Mouse (Mus musculus) embryonic facial prominence, embryonic 11.5 days (tissue): Measurements from ENCODE around the gene Cxcl14. TPM values are rescaled to one million over a fixed set of nuclear protein-coding genes. Genes with fewer than 3 reads are reported as not detected.

ENCODE experiments used
- ATAC-seq: fragments of 200-750 bp; cut with Nextera tagmentation; replicated peaks from 2 replicates; pipeline ENCODE4 v1.8.0; 2017; ENCODE audit warnings: low read depth; ENCODE audit not compliant: insufficient number of reproducible peaks, low FRiP score, low TSS enrichment
- DNase-seq: peaks from one replicate; pipeline ENCODE4 v3.0.0-alpha.2; 2015; ENCODE audit warnings: low spot score
- H3K27ac ChIP-seq: fragments of 300-500 bp; sonication (generic); replicated peaks from 2 replicates; pipeline ENCODE4 v1.5.1; 2014; ENCODE audit warnings: mild to moderate bottlenecking, low read depth, low read length, control low read depth
- H3K27me3 ChIP-seq: fragments of 300-500 bp; sonication (generic); 2 replicates; pipeline ENCODE4 v1.6.1; 2014; ENCODE audit warnings: mild to moderate bottlenecking, low read length, moderate library complexity, mixed read lengths; ENCODE audit not compliant: control insufficient read depth, insufficient read depth
- H3K36me3 ChIP-seq: fragments of 300-500 bp; sonication (generic); replicated peaks from 2 replicates; pipeline ENCODE4 v1.6.1; 2014; ENCODE audit warnings: low read depth, mild to moderate bottlenecking, low read length, moderate library complexity, mixed read lengths; ENCODE audit not compliant: control insufficient read depth, insufficient read depth
- H3K4me1 ChIP-seq: fragments of 300-500 bp; sonication (generic); 2 replicates; pipeline ENCODE4 v1.6.1; 2014; ENCODE audit warnings: low read length, mixed read lengths; ENCODE audit not compliant: control insufficient read depth, insufficient read depth
- H3K4me2 ChIP-seq: fragments of 300-500 bp; sonication (generic); 2 replicates; pipeline ENCODE4 v1.6.1; 2014; ENCODE audit warnings: low read depth, mild to moderate bottlenecking, control low read depth, low read length, moderate library complexity
- H3K4me3 ChIP-seq: fragments of 300-500 bp; sonication (generic); 2 replicates; pipeline ENCODE4 v1.5.1; 2014; ENCODE audit warnings: low read depth, low read length, control low read depth
- H3K9ac ChIP-seq: fragments of 300-500 bp; sonication (generic); replicated peaks from 2 replicates; pipeline ENCODE4 v1.6.1; 2014; ENCODE audit warnings: mild to moderate bottlenecking, control low read depth, low read length
- H3K9me3 ChIP-seq: fragments of 300-500 bp; sonication (generic); replicated peaks from 2 replicates; pipeline ENCODE4 v1.6.1; 2016; ENCODE audit warnings: mild to moderate bottlenecking, low read length, inconsistent platforms, mixed read lengths; ENCODE audit not compliant: control insufficient read depth
- WGBS: fragments of 180-500 bp; shearing (Covaris S2); extraction: QIAGEN DNeasy Blood & Tissue Kit; methylation state at CpG from one replicate; pipeline ENCODE4 v1.1.7; 2014; 5-methylcytosine and 5-hydroxymethylcytosine counted together
- polyA plus RNA-seq: library from polyadenylated mRNA; unstranded; fragments of >200 nt; fragmentation: Nextera tagmentation; extraction: Ambion mirVana; gene quantifications from 2 replicates; pipeline ENCODE4 v1.2.1, GENCODE M21; 2014

The Cxcl14 gene
- polyA plus RNA-seq, 1 experiment from 2014 or later, result 104 TPM

DNA sequence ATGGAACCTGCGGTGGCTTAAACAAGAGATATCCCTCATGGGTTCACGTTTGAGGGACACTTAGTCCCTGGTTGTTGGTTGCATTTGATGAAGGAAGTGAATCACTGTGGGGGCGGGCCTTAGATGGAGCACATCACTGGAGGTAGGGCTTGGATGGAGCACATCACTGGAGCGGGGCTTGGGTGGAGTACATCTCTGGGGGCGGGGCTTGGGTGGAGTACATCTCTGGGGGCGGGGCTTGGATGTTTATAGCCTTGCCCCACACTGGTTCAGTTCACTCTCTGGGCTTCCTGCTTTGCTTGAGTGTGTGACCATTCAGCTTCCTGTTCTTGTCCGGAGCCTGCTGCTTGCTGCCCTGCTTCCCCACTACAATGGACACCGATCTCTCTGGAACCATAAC lies 37.9 kb upstream of the Cxcl14 start:
- WGBS, result 87% methylated on average over 8 of the region's 8 CpGs
- no peaks in the 10 kb centered on the region for H3K9me3 ChIP-seq
- H3K27ac ChIP-seq, result no peak overlapping the region
- ATAC-seq, result no peak
- H3K4me2 ChIP-seq, result no peak overlapping the region
- H3K4me3 ChIP-seq, result no peak overlapping the region
- H3K36me3 ChIP-seq, result no peaks in the 10 kb centered on the region
- 0 out of 2 replicates have a peak, but pooled peaks cover 3% of the 10 kb centered on the region for H3K4me1 ChIP-seq
- no peak for DNase-seq
- no peak overlapping the region for H3K9ac ChIP-seq
- no peaks in the 10 kb centered on the region; the same call in 1 of the 2 replicates for H3K27me3 ChIP-seq

DNA sequence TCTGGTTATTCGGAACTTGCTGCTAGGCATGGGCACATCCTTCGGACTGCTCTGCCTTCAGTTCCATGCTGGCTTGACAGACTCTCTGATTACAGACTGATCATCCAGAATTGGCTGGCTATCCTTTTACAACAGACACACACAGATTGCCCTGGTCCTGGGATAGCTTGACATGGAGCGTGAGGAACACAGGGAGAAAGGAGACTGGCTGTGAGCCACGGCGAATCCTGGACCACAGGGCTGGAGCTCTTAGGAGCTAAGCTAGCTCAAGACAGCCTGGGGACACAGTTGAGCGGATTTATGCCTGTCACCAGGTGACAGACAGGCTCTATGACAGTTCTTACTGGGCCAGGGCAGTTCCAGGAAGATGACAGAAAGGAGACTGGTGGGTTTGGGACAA lies 36.0 kb upstream of the Cxcl14 start:
- no peaks in the 10 kb centered on the region for H3K9me3 ChIP-seq
- H3K27me3 ChIP-seq, result no peaks in the 10 kb centered on the region
- H3K36me3 ChIP-seq, result no peaks in the 10 kb centered on the region
- H3K27ac ChIP-seq, result no peak overlapping the region
- no peak for ATAC-seq
- H3K4me2 ChIP-seq, result no peak overlapping the region
- H3K4me3 ChIP-seq, result no peak overlapping the region
- WGBS, result 79% methylated on average over 6 of the region's 6 CpGs
- no peak for DNase-seq
- no peak overlapping the region for H3K9ac ChIP-seq
- H3K4me1 ChIP-seq, result 0 out of 2 replicates have a peak, but pooled peaks cover 3% of the 10 kb centered on the region

DNA sequence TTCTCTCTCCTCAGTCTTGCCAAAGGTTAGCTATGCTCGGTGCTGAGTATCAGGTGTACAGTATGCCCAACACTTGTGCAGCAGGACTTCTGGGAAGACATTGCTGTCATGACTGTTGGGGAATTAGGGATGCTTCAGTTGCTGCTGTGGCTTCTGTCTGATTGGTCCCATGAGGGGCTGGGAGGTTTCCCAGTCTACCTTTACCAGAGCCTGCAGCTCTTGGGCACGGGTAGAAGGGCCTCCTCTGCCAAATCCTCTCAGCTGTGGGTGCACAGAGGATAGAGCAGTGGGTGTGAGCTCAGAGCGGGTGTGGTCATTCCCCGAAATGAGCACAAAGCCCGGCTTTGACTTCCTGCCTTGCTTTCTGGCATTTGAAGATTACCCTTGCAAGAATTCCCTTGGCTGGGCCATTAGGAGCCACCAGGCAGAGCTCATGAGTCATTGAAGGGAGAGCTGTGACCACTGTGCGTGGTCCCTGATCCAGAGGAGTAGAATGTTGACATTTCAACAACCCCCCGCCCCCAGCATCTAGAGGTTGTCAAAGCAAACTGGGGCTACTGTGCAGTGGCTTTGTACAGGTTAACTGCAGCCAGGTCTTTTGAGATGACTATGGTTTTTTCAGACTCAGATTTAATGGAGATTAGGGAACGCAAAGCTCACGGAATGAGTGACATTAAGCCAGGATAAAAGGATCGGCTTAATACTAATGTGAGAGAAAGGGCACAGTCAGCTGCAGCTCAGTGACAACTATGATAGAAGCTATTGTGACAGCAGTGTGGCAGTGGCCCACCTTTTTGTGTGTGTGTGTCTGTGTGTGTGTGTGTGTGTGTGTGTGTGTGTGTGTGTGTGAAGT lies 34.5 kb upstream of the Cxcl14 start:
- no peak overlapping the region for H3K4me2 ChIP-seq
- H3K4me3 ChIP-seq, result no peak overlapping the region
- no peaks in the 10 kb centered on the region for H3K9me3 ChIP-seq
- no peak for ATAC-seq
- no peak overlapping the region for H3K27ac ChIP-seq
- 67% methylated on average over 10 of the region's 10 CpGs for WGBS
- 0 out of 2 replicates have a peak, but pooled peaks cover 3% of the 10 kb centered on the region for H3K4me1 ChIP-seq
- DNase-seq, result no peak
- H3K36me3 ChIP-seq, result no peaks in the 10 kb centered on the region
- H3K27me3 ChIP-seq, result no peaks in the 10 kb centered on the region
- no peak overlapping the region for H3K9ac ChIP-seq

DNA sequence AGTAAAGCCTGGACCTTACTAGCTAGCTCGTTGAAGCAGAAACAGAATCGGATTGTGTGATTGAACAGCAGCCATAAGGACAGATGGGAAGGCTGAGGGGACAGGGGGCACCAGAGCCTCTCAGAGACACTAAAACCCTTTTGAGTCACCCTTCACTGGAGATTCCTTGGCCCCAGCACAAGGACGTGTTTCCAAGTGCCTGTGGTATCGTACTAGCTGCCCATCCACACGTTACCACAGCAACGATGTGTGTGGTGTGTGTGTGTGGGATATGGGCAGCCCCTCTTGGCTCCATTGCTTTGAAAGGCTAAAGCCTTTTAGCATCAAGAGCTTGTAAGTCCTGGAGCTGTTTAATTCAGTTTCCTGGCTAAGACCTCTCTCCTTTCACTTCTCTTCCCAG lies 33.4 kb upstream of the Cxcl14 start:
- no peak overlapping the region for H3K4me3 ChIP-seq
- no peak overlapping the region for H3K9ac ChIP-seq
- no peaks in the 10 kb centered on the region for H3K9me3 ChIP-seq
- H3K36me3 ChIP-seq, result no peaks in the 10 kb centered on the region
- H3K4me1 ChIP-seq, result 0 out of 2 replicates have a peak, but pooled peaks cover 3% of the 10 kb centered on the region
- 79% methylated on average over 6 of the region's 6 CpGs for WGBS
- no peak for ATAC-seq
- DNase-seq, result no peak
- peak overlapping the region; percentile 14; the same call in 1 of the 2 replicates for H3K27ac ChIP-seq
- no peaks in the 10 kb centered on the region for H3K27me3 ChIP-seq
- no peak overlapping the region for H3K4me2 ChIP-seq

DNA sequence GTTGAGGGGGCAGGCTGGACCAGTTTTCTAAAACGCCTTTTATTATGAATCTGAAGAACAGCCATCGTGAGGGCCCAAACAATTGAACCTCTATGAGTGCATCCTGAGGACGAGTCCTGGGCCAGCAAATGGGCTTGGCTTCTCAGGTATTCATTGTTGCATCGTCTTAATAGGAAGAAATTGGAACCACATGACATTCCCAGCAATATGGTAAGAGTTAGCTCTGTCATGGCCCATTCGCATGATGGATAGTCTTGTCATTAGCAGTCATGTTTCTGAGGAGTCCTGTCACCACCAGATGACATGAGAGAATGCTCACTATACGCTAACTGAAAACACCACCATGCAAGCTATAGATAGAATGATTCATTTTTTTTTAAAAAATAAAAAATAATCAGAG lies 32.8 kb upstream of the Cxcl14 start:
- Histone ChIP-seq H3K4me3 (no peak overlapping the region), H3K9me3 (no peaks in the 10 kb centered on the region), H3K27ac (no peak overlapping the region), H3K9ac (no peak overlapping the region), H3K4me2 (no peak overlapping the region), H3K27me3 (no peaks in the 10 kb centered on the region), H3K4me1 (0 out of 2 replicates have a peak, but pooled peaks cover 3% of the 10 kb centered on the region), H3K36me3 (no peaks in the 10 kb centered on the region)
- whole genome bisulfite sequencing, result 50% methylated on average over 6 of the region's 6 CpGs
- peak; percentile 55 for DNase-seq
- ATAC-seq, result no peak

DNA sequence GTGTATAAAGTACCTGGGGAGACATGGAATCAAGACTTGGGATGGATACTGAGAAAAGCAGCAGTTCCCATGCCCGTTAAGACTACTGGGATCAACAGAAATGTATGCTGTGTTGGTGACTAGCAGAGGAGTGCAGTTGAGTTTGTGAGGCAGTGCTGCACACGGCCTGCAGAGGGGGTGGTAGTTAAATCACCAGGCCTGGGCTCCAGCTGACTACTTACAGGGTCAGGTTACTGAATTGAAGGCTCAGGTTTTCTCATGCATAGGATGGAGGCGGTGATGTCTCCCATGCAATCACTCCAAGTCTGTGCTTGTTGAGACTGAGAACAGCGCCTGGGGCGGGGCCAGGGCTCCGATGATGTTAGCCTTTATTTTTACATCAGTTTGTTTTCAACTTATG lies 31.4 kb upstream of the Cxcl14 start:
- H3K4me3 ChIP-seq, result no peak overlapping the region
- ATAC-seq (0 out of 2 replicates have a peak, but pooled peaks have one; percentile 27), DNase-seq (peak; percentile 82)
- H3K9ac ChIP-seq, result no peak overlapping the region
- H3K27me3 ChIP-seq, result no peaks in the 10 kb centered on the region
- WGBS, result 19% methylated on average over 6 of the region's 6 CpGs
- 0 out of 2 replicates have a peak, but pooled peaks cover 3% of the 10 kb centered on the region for H3K4me1 ChIP-seq
- no peak overlapping the region for H3K27ac ChIP-seq
- no peaks in the 10 kb centered on the region for H3K9me3 ChIP-seq
- no peaks in the 10 kb centered on the region for H3K36me3 ChIP-seq
- no peak overlapping the region for H3K4me2 ChIP-seq

DNA sequence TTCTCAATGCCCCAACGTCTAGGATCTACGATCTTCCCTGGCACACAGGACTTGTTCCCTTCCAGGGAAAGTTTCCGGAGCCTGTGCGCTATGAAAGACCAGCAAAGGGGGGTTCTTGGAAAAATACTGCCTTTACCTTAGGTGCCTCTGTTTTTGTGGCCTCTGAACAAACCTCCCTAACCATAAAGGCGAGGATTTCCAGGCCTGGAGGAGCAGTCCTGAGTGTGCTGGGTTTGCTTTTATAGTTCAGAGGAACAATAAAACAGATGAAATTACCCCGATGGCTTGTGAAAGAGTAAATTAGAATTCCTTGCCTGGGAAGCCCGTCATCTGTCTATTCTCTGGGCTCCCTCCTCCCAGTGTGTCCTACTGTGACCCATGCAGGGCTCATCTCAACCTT lies 25.3 kb upstream of the Cxcl14 start:
- DNase-seq, result no peak
- no peaks in the 10 kb centered on the region for H3K36me3 ChIP-seq
- H3K4me3 ChIP-seq, result no peak overlapping the region
- no peak overlapping the region for H3K9ac ChIP-seq
- no peak overlapping the region for H3K27ac ChIP-seq
- WGBS, result 71% methylated on average over 7 of the region's 7 CpGs
- no peak overlapping the region for H3K4me2 ChIP-seq
- H3K9me3 ChIP-seq, result no peaks in the 10 kb centered on the region
- H3K4me1 ChIP-seq, result no peaks in the 10 kb centered on the region
- ATAC-seq, result no peak
- no peaks in the 10 kb centered on the region for H3K27me3 ChIP-seq

DNA sequence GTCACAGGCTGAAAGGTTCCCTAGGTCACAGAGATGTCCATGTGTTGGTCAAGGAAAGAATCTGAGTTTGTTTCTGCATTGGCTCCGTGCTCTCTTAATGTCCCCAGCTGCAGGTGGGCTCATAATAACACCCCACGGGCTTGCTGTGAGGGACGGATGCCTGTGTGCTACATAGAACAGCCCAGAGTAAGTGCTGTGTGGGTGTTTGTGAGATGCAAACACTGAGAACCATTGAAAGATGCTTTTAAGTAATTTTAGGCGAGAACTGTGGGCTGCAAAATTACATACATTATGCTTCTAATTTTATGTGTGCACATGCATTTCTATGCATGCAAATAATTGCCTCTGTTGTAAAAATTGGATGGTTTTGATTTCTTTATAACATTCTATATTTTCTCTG lies 20.6 kb upstream of the Cxcl14 start:
- Histone ChIP-seq H3K4me2 (no peak overlapping the region), H3K27ac (no peak overlapping the region), H3K27me3 (no peaks in the 10 kb centered on the region), H3K9me3 (no peaks in the 10 kb centered on the region), H3K9ac (no peak overlapping the region), H3K4me3 (no peak overlapping the region), H3K36me3 (no peaks in the 10 kb centered on the region), H3K4me1 (no peaks in the 10 kb centered on the region)
- ATAC-seq (no peak), DNase-seq (no peak)
- 59% methylated on average over 4 of the region's 4 CpGs for WGBS
